Mouse (Mus musculus) neutrophil, adult 59 days (primary cell): ENCODE measurements around the gene Dhx36. TPM values are rescaled to one million over a fixed set of nuclear protein-coding genes. Genes with fewer than 3 reads are reported as not detected.

Source experiments
- total RNA-seq, 2 experiments: library from RNA; stranded (reverse); gene quantifications; 1 replicate in 1 of 2; 2 replicates in 1 of 2; pipeline ENCODE4 v1.2.4; 2023

The Dhx36 gene
- total RNA-seq = 10 to 100 TPM; 22.5 to 24.7 TPM

DNA sequence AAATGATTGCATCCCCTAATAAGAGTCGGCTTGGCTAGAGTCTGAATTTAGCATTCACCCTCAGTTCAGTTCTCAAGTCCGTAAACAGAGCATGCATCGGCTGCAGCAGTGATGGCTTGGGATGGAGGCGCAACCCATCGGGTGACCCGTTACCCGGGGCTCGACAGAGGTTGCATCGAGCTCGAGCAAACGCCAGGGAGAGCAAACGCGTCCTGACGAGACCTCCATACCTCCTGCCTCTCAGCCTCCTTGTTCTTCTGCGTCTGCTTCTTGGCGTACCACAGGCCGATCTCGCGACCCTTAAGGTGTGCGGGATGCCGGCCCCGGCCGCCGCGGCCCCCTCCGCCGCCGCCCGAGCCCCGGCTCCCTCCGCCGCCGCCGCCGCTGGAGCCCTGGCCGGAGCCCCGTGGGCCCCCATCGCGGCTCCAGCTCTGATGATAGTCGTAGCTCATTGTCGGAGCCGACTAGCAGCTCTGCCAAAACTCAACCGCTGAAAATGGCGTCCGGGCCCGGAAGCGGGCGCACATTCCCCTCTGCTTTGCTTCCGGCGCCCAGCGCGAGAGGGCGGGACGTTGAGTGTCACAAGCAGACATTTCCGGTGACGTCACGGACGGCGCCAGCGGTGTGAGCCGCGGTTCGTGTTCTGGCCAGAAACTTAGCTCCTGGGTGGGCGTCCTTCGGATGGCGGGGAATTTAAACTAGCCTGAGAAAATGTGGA lies at the start of gene Dhx36:
Gene Dhx36 (minus strand): TSS at position 517 of the 718 bp plus-strand sequence.

Other genes starting within 250 kb of the Dhx36 start
- gene Arhgef26, start 168.7 kb downstream of the Dhx36 start, total RNA-seq = under 1 TPM; 0.60 to 0.64 TPM
- gene Gpr149, start 98.1 kb upstream of the Dhx36 start, total RNA-seq = not detected